Mouse (Mus musculus): Measurements from ENCODE around the gene Abtb2. TPM values are rescaled to one million over a fixed set of nuclear protein-coding genes. Genes with fewer than 3 reads are reported as not detected.

Gene Abtb2
- polyA plus RNA-seq, 1 experiment from 2014 or later = 11.5 TPM

- DNase-seq (ENCODE audit: low spot score) = no peak
- Histone ChIP-seq H3K4me3 (ENCODE audit: low read depth, low read length) (no peak overlapping the region), H3K36me3 (ENCODE audit: control insufficient read depth, insufficient read depth, low read length) (no peaks in the 10 kb centered on the region), H3K4me2 (ENCODE audit: low read depth, severe bottlenecking) (no peak overlapping the region), H3K27me3 (ENCODE audit: control insufficient read depth, insufficient read depth, low read length) (no peaks in the 10 kb centered on the region), H3K4me1 (ENCODE audit: control insufficient read depth, insufficient read depth, low read length) (peaks cover 35% of the 10 kb centered on the region), H3K27ac (replicated peaks; ENCODE audit: low read depth, low read length) (no peak overlapping the region), H3K9me3 (ENCODE audit: control insufficient read depth, low read length) (no peaks in the 10 kb centered on the region), H3K9ac (ENCODE audit: low read length) (no peak overlapping the region)
- WGBS = 47% methylated on average over 4 of the region's 4 CpGs
- ATAC-seq (ENCODE audit: insufficient number of reproducible peaks, low FRiP score, low TSS enrichment, low read depth) = no peak
Observed at GRCm38 (mm10) chr2:103643584-103644211, 77.6 kb downstream of the Abtb2 start.

GRCm38 (mm10) chr2:103644418-103644817, 78.3 kb downstream of the Abtb2 start:
- 29% methylated on average over 1 of the region's 1 CpGs for WGBS
- H3K4me1 ChIP-seq (ENCODE audit: control insufficient read depth, insufficient read depth, low read length) = peaks cover 29% of the 10 kb centered on the region
- DNase-seq (ENCODE audit: low spot score) = no peak
- no peak for ATAC-seq (ENCODE audit: insufficient number of reproducible peaks, low FRiP score, low TSS enrichment, low read depth)
- no peaks in the 10 kb centered on the region for H3K27me3 ChIP-seq (ENCODE audit: control insufficient read depth, insufficient read depth, low read length)
- H3K27ac ChIP-seq (replicated peaks; ENCODE audit: low read depth, low read length) = no peak overlapping the region
- H3K9me3 ChIP-seq (ENCODE audit: control insufficient read depth, low read length) = no peaks in the 10 kb centered on the region
- no peak overlapping the region for H3K4me3 ChIP-seq (ENCODE audit: low read depth, low read length)
- no peaks in the 10 kb centered on the region for H3K36me3 ChIP-seq (ENCODE audit: control insufficient read depth, insufficient read depth, low read length)
- H3K4me2 ChIP-seq (ENCODE audit: low read depth, severe bottlenecking) = no peak overlapping the region
- no peak overlapping the region for H3K9ac ChIP-seq (ENCODE audit: low read length)

- no peaks in the 10 kb centered on the region for H3K9me3 ChIP-seq (ENCODE audit: control insufficient read depth, low read length)
- H3K36me3 ChIP-seq (ENCODE audit: control insufficient read depth, insufficient read depth, low read length) = no peaks in the 10 kb centered on the region
- no peak overlapping the region for H3K27ac ChIP-seq (replicated peaks; ENCODE audit: low read depth, low read length)
- 0 out of 2 replicates have a peak, but pooled peaks cover 5% of the 10 kb centered on the region for H3K4me1 ChIP-seq (ENCODE audit: control insufficient read depth, insufficient read depth, low read length)
- no peak for DNase-seq (ENCODE audit: low spot score)
- no peak overlapping the region for H3K4me2 ChIP-seq (ENCODE audit: low read depth, severe bottlenecking)
- H3K4me3 ChIP-seq (ENCODE audit: low read depth, low read length) = no peak overlapping the region
- H3K9ac ChIP-seq (ENCODE audit: low read length) = no peak overlapping the region
- 80% methylated on average over 2 of the region's 2 CpGs for whole genome bisulfite sequencing
- H3K27me3 ChIP-seq (ENCODE audit: control insufficient read depth, insufficient read depth, low read length) = no peaks in the 10 kb centered on the region
- ATAC-seq (ENCODE audit: insufficient number of reproducible peaks, low FRiP score, low TSS enrichment, low read depth) = no peak
Observed at GRCm38 (mm10) chr2:103650314-103650879, 84.3 kb downstream of the Abtb2 start.

GRCm38 (mm10) chr2:103652121-103652520, 86.0 kb downstream of the Abtb2 start:
- DNase-seq (ENCODE audit: low spot score) = no peak
- H3K9me3 ChIP-seq (ENCODE audit: control insufficient read depth, low read length) = no peaks in the 10 kb centered on the region
- ATAC-seq (ENCODE audit: insufficient number of reproducible peaks, low FRiP score, low TSS enrichment, low read depth) = no peak
- H3K36me3 ChIP-seq (ENCODE audit: control insufficient read depth, insufficient read depth, low read length) = no peaks in the 10 kb centered on the region
- 79% methylated on average over 4 of the region's 4 CpGs for WGBS
- no peak overlapping the region for H3K4me2 ChIP-seq (ENCODE audit: low read depth, severe bottlenecking)
- no peak overlapping the region for H3K4me3 ChIP-seq (ENCODE audit: low read depth, low read length)
- no peaks in the 10 kb centered on the region for H3K27me3 ChIP-seq (ENCODE audit: control insufficient read depth, insufficient read depth, low read length)
- H3K9ac ChIP-seq (ENCODE audit: low read length) = no peak overlapping the region
- 0 out of 2 replicates have a peak, but pooled peaks cover 5% of the 10 kb centered on the region for H3K4me1 ChIP-seq (ENCODE audit: control insufficient read depth, insufficient read depth, low read length)
- no peak overlapping the region for H3K27ac ChIP-seq (replicated peaks; ENCODE audit: low read depth, low read length)

GRCm38 (mm10) chr2:103655037-103655436, 88.9 kb downstream of the Abtb2 start:
- DNase-seq (ENCODE audit: low spot score) = no peak
- Histone ChIP-seq H3K9me3 (ENCODE audit: control insufficient read depth, low read length) (no peaks in the 10 kb centered on the region), H3K4me1 (ENCODE audit: control insufficient read depth, insufficient read depth, low read length) (0 out of 2 replicates have a peak, but pooled peaks cover 2% of the 10 kb centered on the region), H3K4me2 (ENCODE audit: low read depth, severe bottlenecking) (no peak overlapping the region), H3K27me3 (ENCODE audit: control insufficient read depth, insufficient read depth, low read length) (no peaks in the 10 kb centered on the region), H3K4me3 (ENCODE audit: low read depth, low read length) (no peak overlapping the region), H3K27ac (replicated peaks; ENCODE audit: low read depth, low read length) (no peak overlapping the region), H3K9ac (ENCODE audit: low read length) (no peak overlapping the region), H3K36me3 (ENCODE audit: control insufficient read depth, insufficient read depth, low read length) (no peaks in the 10 kb centered on the region)
- WGBS = 93% methylated on average over 1 of the region's 1 CpGs
- no peak for ATAC-seq (ENCODE audit: insufficient number of reproducible peaks, low FRiP score, low TSS enrichment, low read depth)

- H3K27me3 ChIP-seq (ENCODE audit: control insufficient read depth, insufficient read depth, low read length) = no peaks in the 10 kb centered on the region
- 0 out of 2 replicates have a peak, but pooled peaks cover 2% of the 10 kb centered on the region for H3K4me1 ChIP-seq (ENCODE audit: control insufficient read depth, insufficient read depth, low read length)
- H3K9ac ChIP-seq (ENCODE audit: low read length) = no peak overlapping the region
- DNase-seq (ENCODE audit: low spot score) (no peak), ATAC-seq (ENCODE audit: insufficient number of reproducible peaks, low FRiP score, low TSS enrichment, low read depth) (no peak)
- no peaks in the 10 kb centered on the region for H3K36me3 ChIP-seq (ENCODE audit: control insufficient read depth, insufficient read depth, low read length)
- no peaks in the 10 kb centered on the region for H3K9me3 ChIP-seq (ENCODE audit: control insufficient read depth, low read length)
- H3K4me2 ChIP-seq (ENCODE audit: low read depth, severe bottlenecking) = no peak overlapping the region
- no peak overlapping the region for H3K4me3 ChIP-seq (ENCODE audit: low read depth, low read length)
- no peak overlapping the region for H3K27ac ChIP-seq (replicated peaks; ENCODE audit: low read depth, low read length)
Observed at GRCm38 (mm10) chr2:103656028-103656427, 89.9 kb downstream of the Abtb2 start.

GRCm38 (mm10) chr2:103659167-103659566, 93.1 kb downstream of the Abtb2 start:
- no peaks in the 10 kb centered on the region for H3K36me3 ChIP-seq (ENCODE audit: control insufficient read depth, insufficient read depth, low read length)
- ATAC-seq (ENCODE audit: insufficient number of reproducible peaks, low FRiP score, low TSS enrichment, low read depth) (no peak), DNase-seq (ENCODE audit: low spot score) (no peak)
- H3K9ac ChIP-seq (ENCODE audit: low read length) = no peak overlapping the region
- no peaks in the 10 kb centered on the region for H3K9me3 ChIP-seq (ENCODE audit: control insufficient read depth, low read length)
- H3K4me2 ChIP-seq (ENCODE audit: low read depth, severe bottlenecking) = no peak overlapping the region
- no peaks in the 10 kb centered on the region for H3K4me1 ChIP-seq (ENCODE audit: control insufficient read depth, insufficient read depth, low read length)
- 89% methylated on average over 4 of the region's 4 CpGs for WGBS
- H3K27me3 ChIP-seq (ENCODE audit: control insufficient read depth, insufficient read depth, low read length) = no peaks in the 10 kb centered on the region
- no peak overlapping the region for H3K4me3 ChIP-seq (ENCODE audit: low read depth, low read length)
- no peak overlapping the region for H3K27ac ChIP-seq (replicated peaks; ENCODE audit: low read depth, low read length)

- H3K4me1 ChIP-seq (ENCODE audit: control insufficient read depth, insufficient read depth, low read length) = no peaks in the 10 kb centered on the region
- H3K27me3 ChIP-seq (ENCODE audit: control insufficient read depth, insufficient read depth, low read length) = no peaks in the 10 kb centered on the region
- DNase-seq (ENCODE audit: low spot score) (no peak), ATAC-seq (ENCODE audit: insufficient number of reproducible peaks, low FRiP score, low TSS enrichment, low read depth) (no peak)
- no peak overlapping the region for H3K27ac ChIP-seq (replicated peaks; ENCODE audit: low read depth, low read length)
- H3K36me3 ChIP-seq (ENCODE audit: control insufficient read depth, insufficient read depth, low read length) = no peaks in the 10 kb centered on the region
- H3K9ac ChIP-seq (ENCODE audit: low read length) = no peak overlapping the region
- no peak overlapping the region for H3K4me3 ChIP-seq (ENCODE audit: low read depth, low read length)
- 83% methylated on average over 15 of the region's 15 CpGs for WGBS
- no peaks in the 10 kb centered on the region for H3K9me3 ChIP-seq (ENCODE audit: control insufficient read depth, low read length)
- H3K4me2 ChIP-seq (ENCODE audit: low read depth, severe bottlenecking) = no peak overlapping the region
Observed at GRCm38 (mm10) chr2:103659648-103660556, 93.8 kb downstream of the Abtb2 start.

Measured in limb, embryonic 11.5 days (tissue).